Mouse (Mus musculus) liver, embryonic 12.5 days (tissue): Measurements from ENCODE around the gene Cngb1. TPM values are rescaled to one million over a fixed set of nuclear protein-coding genes. Genes with fewer than 3 reads are reported as not detected.

Source experiments
- ATAC-seq: fragments of 200-750 bp; cut with Nextera tagmentation; 2 replicates; pipeline ENCODE4 v1.8.0; 2017; ENCODE audit warnings: moderate number of reproducible peaks, mild to moderate bottlenecking, moderate library complexity
- H3K27ac ChIP-seq: fragments of 300-500 bp; sonication (generic); 2 replicates; pipeline ENCODE4 v1.5.1; 2016; ENCODE audit warnings: mild to moderate bottlenecking
- H3K27me3 ChIP-seq: fragments of 300-500 bp; sonication (generic); replicated peaks from 2 replicates; pipeline ENCODE4 v1.6.1; 2016; ENCODE audit warnings: mild to moderate bottlenecking, moderate library complexity
- H3K36me3 ChIP-seq: fragments of 300-500 bp; sonication (generic); 2 replicates; pipeline ENCODE4 v1.6.1; 2016; ENCODE audit warnings: mild to moderate bottlenecking, moderate library complexity
- H3K4me1 ChIP-seq: fragments of 300-500 bp; sonication (generic); 2 replicates; pipeline ENCODE4 v1.6.1; 2016
- H3K4me2 ChIP-seq: fragments of 300-500 bp; sonication (generic); 2 replicates; pipeline ENCODE4 v1.6.1; 2016; ENCODE audit warnings: mild to moderate bottlenecking, moderate library complexity
- H3K4me3 ChIP-seq: fragments of 300-500 bp; sonication (generic); 2 replicates; pipeline ENCODE4 v1.5.1; 2016; ENCODE audit warnings: mild to moderate bottlenecking, moderate library complexity
- H3K9ac ChIP-seq: fragments of 300-500 bp; sonication (generic); 2 replicates; pipeline ENCODE4 v1.6.1; 2016; ENCODE audit warnings: mild to moderate bottlenecking, moderate library complexity
- H3K9me3 ChIP-seq: fragments of 300-500 bp; sonication (generic); replicated peaks from 2 replicates; pipeline ENCODE4 v1.6.1; 2016; ENCODE audit warnings: mild to moderate bottlenecking, moderate library complexity
- WGBS: fragments of 180-500 bp; shearing (Covaris S2); methylation state at CpG from one replicate; pipeline ENCODE4 v1.1.7; 2016; ENCODE audit not compliant: insufficient replicate concordance; 5-methylcytosine and 5-hydroxymethylcytosine counted together
- polyA plus RNA-seq: library from polyadenylated mRNA; unstranded; fragments of >200 nt; fragmentation: Nextera tagmentation; extraction: Ambion mirVana; gene quantifications from 2 replicates; pipeline ENCODE4 v1.2.1, GENCODE M21; 2016

Gene Cngb1
- polyA plus RNA-seq, 1 experiment from 2014 or later = not detected

DNA sequence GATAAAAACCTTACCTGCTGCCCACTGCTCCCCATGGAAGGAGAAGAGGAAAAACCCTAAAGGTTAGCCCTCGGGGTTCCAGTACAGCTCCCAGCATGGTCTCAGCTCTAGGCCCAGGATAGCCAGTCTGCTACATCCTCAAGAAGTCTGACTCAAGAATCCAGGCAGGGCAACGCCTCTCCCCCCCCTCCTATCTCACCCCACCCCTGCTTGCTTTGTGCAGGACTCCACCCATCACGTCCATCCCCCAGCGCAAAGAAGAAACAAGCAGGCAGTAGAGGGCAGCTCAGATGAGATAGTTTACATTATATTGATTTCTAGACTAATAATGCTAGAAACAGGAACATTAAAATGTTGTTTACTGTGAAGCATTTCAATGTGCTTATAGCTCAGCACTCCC is 34.5 kb downstream of the Cngb1 start:
- 22% methylated on average over 4 of the region's 4 CpGs for WGBS
- ATAC-seq = no peak
- no peak overlapping the region for H3K4me2 ChIP-seq
- 0 out of 2 replicates have a peak, but pooled peaks cover 4% of the 10 kb centered on the region for H3K27me3 ChIP-seq
- H3K9me3 ChIP-seq = no peaks in the 10 kb centered on the region
- H3K9ac ChIP-seq = no peak overlapping the region
- H3K4me1 ChIP-seq = peaks cover 3% of the 10 kb centered on the region; the same call in 1 of the 2 replicates
- H3K27ac ChIP-seq = no peak overlapping the region
- H3K4me3 ChIP-seq = no peak overlapping the region
- no peaks in the 10 kb centered on the region for H3K36me3 ChIP-seq

DNA sequence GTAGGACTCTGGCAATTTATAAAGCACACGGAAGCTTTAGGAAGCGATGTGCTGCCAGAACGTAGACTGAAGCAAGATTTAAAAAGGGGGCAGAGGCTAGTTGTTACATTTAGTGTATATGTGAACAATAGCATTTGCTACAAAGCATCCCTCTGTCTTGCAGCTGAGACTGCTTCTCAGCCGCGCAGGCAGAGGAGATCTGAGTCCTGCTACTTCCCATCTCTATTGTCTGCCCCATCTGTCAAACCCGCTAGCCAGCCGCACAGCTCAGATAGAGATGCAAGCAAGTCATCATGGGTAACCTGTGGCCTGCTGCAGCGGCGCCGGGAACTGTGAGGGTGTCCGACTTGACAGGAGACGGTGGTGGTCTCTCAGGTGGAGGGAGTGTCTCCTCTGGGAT is 35.9 kb downstream of the Cngb1 start:
- ATAC-seq = no peak
- H3K27ac ChIP-seq = no peak overlapping the region
- no peaks in the 10 kb centered on the region for H3K9me3 ChIP-seq

DNA sequence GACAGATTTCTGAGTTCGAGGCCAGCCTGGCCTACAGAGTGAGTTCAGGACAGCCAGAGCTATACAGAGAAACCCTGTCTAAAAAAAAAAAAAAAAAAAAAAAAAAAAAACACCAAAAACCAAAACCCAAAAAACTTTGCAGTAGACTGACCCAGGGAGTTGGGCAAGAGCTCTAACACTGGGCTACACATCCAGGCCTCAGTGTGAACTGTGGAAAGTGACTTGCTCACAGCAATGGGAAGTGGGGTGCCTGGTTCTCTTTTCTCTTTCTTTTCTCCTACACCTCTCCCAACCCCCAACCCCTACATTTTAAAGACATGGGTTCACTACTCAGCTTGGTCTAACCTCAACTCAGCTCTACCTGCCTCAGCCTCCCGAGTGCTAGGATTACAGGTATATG is 44.2 kb downstream of the Cngb1 start:
- H3K36me3 ChIP-seq = no peaks in the 10 kb centered on the region

More for the DNA sequence above, 35.9 kb downstream of the Cngb1 start:
- H3K4me2 ChIP-seq = no peak overlapping the region
- no peaks in the 10 kb centered on the region for H3K36me3 ChIP-seq
- 0 out of 2 replicates have a peak, but pooled peaks cover 4% of the 10 kb centered on the region for H3K27me3 ChIP-seq
- WGBS = 69% methylated on average over 12 of the region's 12 CpGs
- no peak overlapping the region for H3K4me3 ChIP-seq
- peaks cover 3% of the 10 kb centered on the region; the same call in 1 of the 2 replicates for H3K4me1 ChIP-seq
- no peak overlapping the region for H3K9ac ChIP-seq

DNA sequence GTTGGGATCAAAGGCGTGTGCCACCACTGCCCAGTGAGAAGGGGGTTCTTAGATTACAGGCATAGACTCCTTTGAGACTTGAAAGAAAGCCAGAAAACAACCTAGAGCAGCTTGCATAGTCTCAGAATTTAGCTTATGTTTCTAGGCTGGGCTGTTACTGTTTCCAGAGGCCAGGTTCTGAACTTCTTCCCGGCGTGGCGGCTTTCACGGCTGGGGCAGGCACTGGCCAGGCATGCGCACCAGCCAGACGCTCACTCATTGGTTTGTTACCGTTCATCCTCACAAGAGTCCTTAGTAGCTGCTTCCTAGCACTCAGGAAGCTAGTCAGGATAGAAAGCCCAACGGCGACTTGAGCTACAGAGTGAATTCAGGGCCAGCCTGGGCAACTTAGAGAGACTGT is 50.8 kb downstream of the Cngb1 start:
- no peak for ATAC-seq
- Histone ChIP-seq H3K27ac (no peak overlapping the region), H3K4me2 (no peak overlapping the region), H3K4me3 (no peak overlapping the region), H3K27me3 (no peaks in the 10 kb centered on the region), H3K36me3 (no peaks in the 10 kb centered on the region), H3K9me3 (no peaks in the 10 kb centered on the region), H3K9ac (no peak overlapping the region), H3K4me1 (0 out of 2 replicates have a peak, but pooled peaks cover 3% of the 10 kb centered on the region)
- whole genome bisulfite sequencing = 72% methylated on average over 10 of the region's 10 CpGs

More for the DNA sequence above, 44.2 kb downstream of the Cngb1 start:
- no peak overlapping the region for H3K27ac ChIP-seq
- H3K4me1 ChIP-seq = no peaks in the 10 kb centered on the region; the same call in 1 of the 2 replicates
- WGBS = 64% methylated on average over 2 of the region's 2 CpGs
- ATAC-seq = no peak
- no peak overlapping the region for H3K4me3 ChIP-seq
- no peaks in the 10 kb centered on the region for H3K9me3 ChIP-seq
- H3K27me3 ChIP-seq = no peaks in the 10 kb centered on the region
- H3K9ac ChIP-seq = no peak overlapping the region
- no peak overlapping the region for H3K4me2 ChIP-seq

DNA sequence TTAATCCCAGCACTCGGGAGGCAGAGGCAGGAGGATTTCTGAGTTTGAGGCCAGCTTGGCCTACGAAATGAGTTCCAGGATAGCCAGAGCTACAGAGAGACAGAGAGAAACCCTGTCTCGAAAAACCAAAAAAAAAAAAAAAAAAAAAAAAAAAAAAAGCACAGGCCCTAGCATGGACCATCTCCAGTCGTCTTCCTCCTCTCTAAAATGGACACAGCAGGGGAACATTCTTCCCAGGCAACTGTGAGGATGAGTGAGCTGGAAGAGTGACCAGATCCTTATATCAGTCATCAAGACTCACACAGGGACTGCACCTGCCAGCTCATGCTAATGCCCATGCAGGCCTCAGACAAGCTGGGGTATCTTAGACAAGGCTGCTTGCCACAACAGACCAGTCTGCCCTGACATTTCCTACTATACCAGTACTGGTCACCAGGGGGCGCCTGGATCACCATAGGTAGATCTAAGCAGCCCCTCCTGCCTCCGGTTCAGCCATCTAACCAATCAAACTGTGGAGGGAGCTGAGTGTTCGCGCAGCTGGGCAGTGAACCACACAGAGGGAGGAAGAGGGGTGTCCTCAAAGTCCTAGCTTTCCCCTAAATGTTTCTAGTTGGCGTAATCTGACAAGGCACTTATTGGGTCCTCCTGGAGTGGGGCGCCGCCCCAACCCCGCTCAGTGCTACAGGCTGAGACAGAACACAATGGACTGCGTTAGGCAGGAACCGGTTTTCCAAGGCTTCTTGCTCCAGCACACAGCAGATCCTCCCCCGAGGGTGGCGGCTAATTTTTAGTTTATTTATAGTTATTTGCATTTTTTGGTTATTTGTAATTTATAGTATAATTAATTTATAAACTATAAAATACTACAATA is 51.6 kb downstream of the Cngb1 start:
- 0 out of 2 replicates have a peak overlapping the region, but pooled peaks have one; percentile 19 for H3K9ac ChIP-seq
- peak; percentile 84 for ATAC-seq

DNA sequence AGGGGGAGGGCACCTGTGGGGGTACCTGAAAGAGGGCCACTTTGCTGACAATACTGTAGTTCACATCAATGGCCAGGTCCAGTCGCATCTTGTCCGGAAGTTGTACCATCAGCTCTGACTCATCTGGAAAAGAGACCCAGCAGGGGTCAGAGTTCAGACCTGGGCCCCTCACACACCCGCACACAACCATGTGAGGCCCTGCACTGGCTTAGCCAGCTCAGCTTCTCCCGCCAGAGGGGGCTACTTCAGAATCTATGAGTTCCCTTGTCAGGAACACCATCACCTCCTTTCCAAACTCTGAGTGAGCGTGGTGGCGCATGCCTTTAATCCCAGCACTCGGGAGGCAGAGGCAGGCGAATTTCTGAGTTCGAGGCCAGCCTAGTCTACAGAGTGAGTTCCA is 54.3 kb downstream of the Cngb1 start:
- no peak overlapping the region for H3K27ac ChIP-seq
- H3K9ac ChIP-seq = no peak overlapping the region
- no peaks in the 10 kb centered on the region for H3K9me3 ChIP-seq
- WGBS = 56% methylated on average over 9 of the region's 9 CpGs
- H3K4me3 ChIP-seq = no peak overlapping the region
- 0 out of 2 replicates have a peak, but pooled peaks cover 3% of the 10 kb centered on the region for H3K4me1 ChIP-seq
- no peaks in the 10 kb centered on the region for H3K36me3 ChIP-seq
- H3K4me2 ChIP-seq = no peak overlapping the region
- ATAC-seq = no peak
- no peaks in the 10 kb centered on the region for H3K27me3 ChIP-seq

More for the DNA sequence above, 51.6 kb downstream of the Cngb1 start:
- 20% methylated on average over 16 of the region's 16 CpGs for WGBS
- no peaks in the 10 kb centered on the region for H3K27me3 ChIP-seq
- H3K9me3 ChIP-seq = no peaks in the 10 kb centered on the region
- no peak overlapping the region for H3K27ac ChIP-seq
- no peaks in the 10 kb centered on the region for H3K36me3 ChIP-seq
- 0 out of 2 replicates have a peak overlapping the region, but pooled peaks have one; percentile 4 for H3K4me3 ChIP-seq
- H3K4me2 ChIP-seq = peak overlapping the region; percentile 63
- H3K4me1 ChIP-seq = 0 out of 2 replicates have a peak, but pooled peaks cover 3% of the 10 kb centered on the region

DNA sequence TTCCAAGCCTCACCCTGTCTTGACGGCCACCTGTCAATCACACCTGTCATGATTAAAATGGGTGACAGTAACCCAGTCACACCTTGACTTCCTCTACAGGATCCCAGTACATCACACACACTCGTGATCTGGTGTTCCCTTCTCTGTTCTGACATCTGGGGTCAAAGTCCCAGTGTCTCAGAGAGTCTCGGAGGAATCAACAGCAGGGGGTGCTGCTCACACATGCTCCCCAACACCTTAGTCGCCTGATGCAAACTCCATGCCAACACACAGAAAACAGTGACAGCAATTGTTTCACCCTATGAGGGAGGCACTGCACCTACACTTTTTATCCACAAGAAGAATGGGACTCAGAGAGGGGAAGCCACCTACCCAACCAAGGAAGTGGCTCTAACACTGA is 56.5 kb downstream of the Cngb1 start:
- WGBS = 44% methylated on average over 4 of the region's 4 CpGs
- no peak overlapping the region for H3K4me3 ChIP-seq
- no peak overlapping the region for H3K9ac ChIP-seq
- H3K4me2 ChIP-seq = no peak overlapping the region
- H3K9me3 ChIP-seq = no peaks in the 10 kb centered on the region
- 0 out of 2 replicates have a peak, but pooled peaks cover under 1% of the 10 kb centered on the region for H3K4me1 ChIP-seq
- ATAC-seq = no peak
- no peak overlapping the region for H3K27ac ChIP-seq
- no peaks in the 10 kb centered on the region for H3K27me3 ChIP-seq
- no peaks in the 10 kb centered on the region for H3K36me3 ChIP-seq

DNA sequence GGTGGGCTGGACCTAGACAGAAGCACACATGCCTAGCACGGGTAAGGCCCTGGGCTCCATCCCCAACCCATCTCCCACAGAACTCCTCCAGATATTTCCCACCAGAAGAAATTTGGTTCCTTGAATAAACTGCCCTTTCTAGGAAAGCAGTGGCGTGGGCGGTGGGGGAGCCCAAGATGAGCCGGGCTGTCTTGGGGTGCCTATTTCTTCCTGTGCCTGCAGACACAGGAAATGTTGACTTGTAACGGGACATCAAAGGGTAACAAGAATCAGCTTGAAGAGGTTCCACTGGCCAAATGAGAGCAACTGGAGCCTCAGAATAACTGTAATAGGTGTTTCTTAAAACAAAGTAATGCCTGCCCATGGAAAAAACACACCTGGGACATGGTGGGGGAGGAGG is 59.1 kb downstream of the Cngb1 start:
- Histone ChIP-seq H3K9ac (no peak overlapping the region), H3K4me3 (no peak overlapping the region), H3K4me1 (peaks cover under 1% of the 10 kb centered on the region; the same call in 1 of the 2 replicates), H3K27me3 (no peaks in the 10 kb centered on the region; the same call in 1 of the 2 replicates), H3K4me2 (no peak overlapping the region), H3K36me3 (no peaks in the 10 kb centered on the region), H3K9me3 (no peaks in the 10 kb centered on the region), H3K27ac (no peak overlapping the region)
- ATAC-seq = no peak
- 62% methylated on average over 5 of the region's 5 CpGs for WGBS

DNA sequence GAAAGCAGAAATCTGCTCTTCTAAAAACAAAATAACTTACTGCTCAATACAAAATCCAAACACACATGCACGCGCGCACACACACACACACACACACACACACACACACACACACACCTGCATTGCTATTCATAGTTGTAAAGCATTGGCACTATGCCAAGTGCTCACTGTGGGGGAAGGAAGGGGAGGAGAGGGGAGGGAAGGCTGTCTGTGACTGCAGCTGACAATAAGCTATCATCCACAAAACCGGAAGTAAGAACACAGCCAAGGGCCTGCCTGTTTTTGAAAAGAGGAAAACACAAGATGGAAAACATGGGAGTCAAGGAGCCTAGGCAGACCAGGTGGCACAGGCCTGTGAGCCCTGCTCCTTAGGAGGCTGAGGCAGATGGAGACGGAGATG is 61.2 kb downstream of the Cngb1 start:
- no peak overlapping the region for H3K27ac ChIP-seq
- peaks cover 4% of the 10 kb centered on the region; the same call in 1 of the 2 replicates for H3K4me1 ChIP-seq
- H3K9ac ChIP-seq = no peak overlapping the region
- H3K27me3 ChIP-seq = no peaks in the 10 kb centered on the region; the same call in 1 of the 2 replicates
- H3K4me2 ChIP-seq = no peak overlapping the region
- no peak for ATAC-seq
- 65% methylated on average over 5 of the region's 5 CpGs for WGBS
- no peaks in the 10 kb centered on the region for H3K9me3 ChIP-seq
- H3K36me3 ChIP-seq = no peaks in the 10 kb centered on the region
- H3K4me3 ChIP-seq = no peak overlapping the region

DNA sequence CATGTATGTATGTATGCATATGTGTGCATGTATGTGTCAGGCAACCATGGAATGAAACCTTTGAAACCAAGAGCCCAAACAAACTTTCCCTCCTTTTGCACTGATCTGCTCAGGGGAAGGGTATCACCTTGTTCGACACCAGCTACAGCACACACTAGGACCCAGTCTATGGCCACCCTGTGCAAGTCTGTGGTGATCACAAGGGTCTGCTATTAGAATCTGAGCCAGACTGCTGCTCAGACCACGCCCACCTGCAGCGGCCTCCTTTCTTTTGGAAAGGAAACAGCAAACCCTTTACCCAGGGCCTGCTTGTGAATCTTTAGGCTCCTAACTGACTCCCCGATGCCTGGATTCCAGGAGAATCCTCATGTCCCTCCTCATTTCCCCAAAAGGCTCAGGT is 62.5 kb downstream of the Cngb1 start:
- H3K9me3 ChIP-seq = no peaks in the 10 kb centered on the region
- H3K4me2 ChIP-seq = no peak overlapping the region
- 61% methylated on average over 4 of the region's 4 CpGs for WGBS
- ATAC-seq = no peak
- no peak overlapping the region for H3K27ac ChIP-seq
- H3K9ac ChIP-seq = no peak overlapping the region
- no peak overlapping the region for H3K4me3 ChIP-seq
- no peaks in the 10 kb centered on the region; the same call in 1 of the 2 replicates for H3K27me3 ChIP-seq
- peaks cover 4% of the 10 kb centered on the region; the same call in 1 of the 2 replicates for H3K4me1 ChIP-seq
- no peaks in the 10 kb centered on the region for H3K36me3 ChIP-seq

DNA sequence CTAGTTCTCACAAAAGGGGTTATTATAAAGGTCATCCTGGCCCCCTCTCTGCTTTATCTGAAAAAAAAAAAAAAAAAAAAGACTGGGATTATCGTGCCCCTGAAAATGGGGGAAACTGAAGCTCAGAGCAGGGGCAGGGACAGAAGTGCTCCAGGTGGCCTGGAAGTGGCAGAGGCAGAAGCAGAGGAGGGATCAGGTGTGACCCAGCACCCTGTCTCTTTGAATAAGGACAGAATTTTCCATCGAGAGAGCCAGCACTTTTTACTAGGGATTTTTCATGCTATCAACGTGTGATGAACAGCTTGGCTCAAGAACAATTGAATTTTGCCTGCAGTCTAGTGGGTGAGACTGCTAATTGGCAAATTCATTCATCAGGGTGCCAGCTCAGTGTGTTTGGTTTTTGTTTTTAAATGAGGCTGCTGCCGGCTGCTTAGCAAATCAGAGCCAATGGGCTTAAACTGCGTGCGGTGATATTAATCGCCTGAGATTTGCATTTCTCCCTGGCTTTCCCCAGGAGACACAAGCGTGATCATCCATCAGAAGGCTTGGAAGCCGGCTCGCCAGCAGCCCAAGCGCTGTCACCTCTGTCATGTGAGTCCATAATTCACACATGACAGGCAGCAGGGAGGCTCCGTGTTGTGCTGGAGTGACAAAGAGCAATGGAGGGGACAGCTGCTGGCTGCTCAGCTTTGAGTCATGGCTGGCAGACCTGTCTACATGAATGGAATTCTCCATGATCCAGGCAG is 63.4 kb downstream of the Cngb1 start:
- H3K4me1 ChIP-seq = peaks cover 4% of the 10 kb centered on the region; the same call in 1 of the 2 replicates
- H3K27me3 ChIP-seq = no peaks in the 10 kb centered on the region; the same call in 1 of the 2 replicates
- H3K4me3 ChIP-seq = no peak overlapping the region
- no peak for ATAC-seq
- H3K36me3 ChIP-seq = no peaks in the 10 kb centered on the region
- no peak overlapping the region for H3K27ac ChIP-seq
- H3K4me2 ChIP-seq = no peak overlapping the region
- H3K9me3 ChIP-seq = no peaks in the 10 kb centered on the region
- WGBS = 57% methylated on average over 12 of the region's 12 CpGs
- no peak overlapping the region for H3K9ac ChIP-seq
